Mouse (Mus musculus): Measurements from ENCODE around the gene BC052040.

Gene BC052040

DNA sequence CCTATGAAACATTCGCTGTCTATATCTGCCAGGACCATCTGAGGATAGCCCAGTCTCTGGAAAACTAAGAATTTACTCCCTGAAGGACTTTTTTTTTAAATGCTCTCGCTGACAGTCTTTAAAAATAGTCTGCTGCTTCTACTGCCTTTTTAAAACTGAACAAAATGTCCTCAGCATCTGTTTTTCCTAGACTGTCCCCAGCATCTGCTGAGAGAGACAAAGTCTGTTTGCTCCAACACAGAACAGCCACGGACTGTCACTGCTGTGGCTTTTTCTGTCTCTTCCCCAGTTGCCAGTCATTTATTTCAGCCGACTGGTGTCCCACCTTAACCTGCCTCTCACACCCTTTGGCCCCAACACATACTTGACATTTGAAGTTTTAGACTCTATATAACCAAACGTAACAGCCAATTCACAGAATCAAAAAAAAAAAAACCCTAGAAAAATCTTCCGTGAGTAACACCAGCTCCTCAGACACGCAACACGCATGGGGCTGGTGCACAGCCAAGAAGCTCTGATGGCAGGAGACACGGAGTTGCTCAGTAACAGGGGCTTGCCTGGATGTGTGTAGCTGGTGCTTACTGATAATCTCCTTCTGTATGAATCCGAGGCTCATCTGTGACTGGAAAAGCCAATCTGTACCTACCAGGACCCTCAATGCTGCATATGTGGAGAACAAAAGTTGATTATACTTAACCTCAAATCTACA lies 188.2 kb downstream of the BC052040 start:
- no peak for DNase-seq (ENCODE audit: low read depth, low spot score)

- no peak for DNase-seq (ENCODE audit: low read depth, low spot score)
Observed at GRCm38 (mm10) chr2:115772709-115773108, 191.2 kb downstream of the BC052040 start.

DNA sequence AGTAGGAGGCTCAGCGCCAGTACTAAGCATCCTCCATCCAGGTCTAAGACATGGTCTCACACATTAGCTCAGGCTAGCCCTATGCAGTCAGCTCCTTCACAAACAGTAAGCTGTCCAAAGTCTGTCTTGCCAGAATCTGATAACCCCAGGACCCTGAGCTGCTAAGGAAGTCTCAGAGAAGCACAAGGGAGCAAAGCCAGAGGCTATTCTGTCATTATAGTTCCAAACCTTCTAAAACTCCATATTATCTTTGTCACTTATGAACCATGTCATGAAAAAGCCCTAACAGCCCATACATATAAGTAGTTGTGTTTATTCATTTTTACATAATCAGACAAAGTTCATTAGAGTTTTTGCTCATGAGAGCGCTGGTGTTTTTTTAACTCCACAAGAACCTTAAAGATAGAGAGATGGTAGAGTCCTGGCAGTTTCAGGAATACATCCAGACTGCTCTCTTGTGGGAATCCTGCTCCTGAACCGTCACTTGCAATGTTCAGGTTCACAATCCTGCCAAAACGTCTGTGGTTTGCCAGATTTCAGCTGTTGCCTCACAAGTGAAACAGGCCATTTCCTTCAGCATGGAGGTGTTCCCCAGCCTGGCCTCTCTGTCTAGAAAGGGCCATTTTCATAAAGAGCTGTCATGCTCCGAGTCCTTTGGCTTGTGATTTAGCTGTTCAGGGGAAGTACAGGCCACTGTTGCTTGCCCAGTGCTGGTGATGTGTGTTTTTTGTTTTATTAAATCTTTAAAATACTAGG lies 192.8 kb downstream of the BC052040 start:
- DNase-seq (ENCODE audit: low read depth, low spot score), result no peak

DNA sequence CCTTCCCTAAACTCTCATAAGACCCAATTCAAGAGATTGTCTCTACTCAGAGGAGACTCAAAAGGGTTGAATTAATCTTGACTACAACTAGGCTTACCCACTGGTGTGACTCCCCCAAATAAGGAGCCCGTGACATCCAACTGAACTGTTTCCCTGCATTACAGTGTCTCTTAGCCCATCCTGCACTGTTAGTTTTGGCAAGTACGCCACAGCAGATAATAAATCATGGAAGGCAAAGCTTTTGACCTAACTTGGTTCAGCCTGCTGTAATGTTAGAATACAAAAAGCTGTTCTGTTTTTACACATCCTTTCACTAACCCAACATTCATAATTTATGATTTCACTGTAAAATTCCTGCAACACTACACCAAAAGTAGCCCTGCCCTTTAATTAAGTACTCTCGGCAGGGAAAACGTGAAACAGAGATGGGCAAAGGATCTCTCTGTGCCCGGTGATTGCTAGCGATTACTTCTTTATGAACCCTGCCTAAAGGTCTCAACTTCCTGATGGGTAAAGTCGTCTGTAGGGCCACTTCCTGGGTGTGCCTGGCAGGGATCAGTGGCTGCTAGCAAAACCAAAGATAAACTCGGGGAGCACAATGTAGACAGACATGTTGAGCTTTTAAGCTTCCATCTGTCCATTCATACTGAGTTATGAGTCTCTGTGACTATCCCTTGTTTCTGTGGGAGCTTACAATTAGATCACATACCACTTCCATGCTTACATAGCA lies 194.1 kb downstream of the BC052040 start:
- DNase-seq (ENCODE audit: low read depth, low spot score), result no peak

- no peak for DNase-seq (ENCODE audit: low read depth, low spot score)
Observed at GRCm38 (mm10) chr2:115776924-115777860, 195.7 kb downstream of the BC052040 start.

DNA sequence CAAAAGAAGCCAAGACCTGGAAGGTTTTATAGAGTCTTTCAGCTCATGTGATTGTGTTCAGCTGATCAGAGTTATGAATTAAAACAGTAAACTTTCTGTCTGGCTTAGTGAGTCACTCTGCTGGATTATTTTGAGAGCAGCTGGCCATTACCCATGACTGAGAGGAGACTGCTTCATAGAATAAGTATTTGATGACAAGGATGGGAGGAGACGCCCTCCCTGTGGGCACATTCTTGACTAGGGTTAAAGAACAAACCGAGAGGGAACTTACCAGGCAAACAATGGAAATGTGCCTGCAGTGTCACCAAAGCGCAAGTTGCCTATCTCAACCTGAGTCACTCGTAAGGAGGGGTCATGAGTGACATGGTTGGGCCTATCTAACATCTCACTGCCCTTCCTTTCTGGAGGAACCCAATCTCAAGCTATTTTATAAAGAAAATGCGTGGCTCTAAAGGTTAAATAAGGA lies 199.1 kb downstream of the BC052040 start:
- no peak for DNase-seq (ENCODE audit: low read depth, low spot score)

- no peak for DNase-seq (ENCODE audit: low read depth, low spot score)
Observed at GRCm38 (mm10) chr2:115785687-115786086, 204.2 kb downstream of the BC052040 start.

- no peak for DNase-seq (ENCODE audit: low read depth, low spot score)
Observed at GRCm38 (mm10) chr2:115798839-115799238, 217.3 kb downstream of the BC052040 start.

DNA sequence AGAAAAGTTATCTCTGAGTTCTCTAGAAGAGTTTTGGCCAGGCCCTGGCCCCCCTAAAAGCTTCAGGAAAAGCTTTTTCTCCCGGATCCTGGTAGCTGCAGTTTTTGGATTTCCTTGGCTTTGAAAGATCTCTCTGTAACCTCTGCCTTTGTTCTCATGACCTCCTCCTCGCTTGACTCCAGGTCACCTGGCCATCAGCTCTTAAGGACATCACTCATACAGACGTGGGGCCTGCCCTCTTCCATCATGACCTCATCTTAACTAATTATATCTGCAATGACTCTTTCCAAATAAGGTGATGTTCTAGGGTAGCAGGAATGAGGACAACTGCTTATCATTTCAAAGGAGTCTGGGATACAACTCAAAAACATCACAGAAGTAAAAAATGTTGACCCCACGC lies 226.9 kb downstream of the BC052040 start:
- DNase-seq (ENCODE audit: low read depth, low spot score), result no peak

GRCm38 (mm10) chr2:115813316-115813715 lies 231.8 kb downstream of the BC052040 start:
- no peak for DNase-seq (ENCODE audit: low read depth, low spot score)

GRCm38 (mm10) chr2:115813721-115814120 lies 232.2 kb downstream of the BC052040 start:
- DNase-seq (ENCODE audit: low read depth, low spot score), result no peak

DNA sequence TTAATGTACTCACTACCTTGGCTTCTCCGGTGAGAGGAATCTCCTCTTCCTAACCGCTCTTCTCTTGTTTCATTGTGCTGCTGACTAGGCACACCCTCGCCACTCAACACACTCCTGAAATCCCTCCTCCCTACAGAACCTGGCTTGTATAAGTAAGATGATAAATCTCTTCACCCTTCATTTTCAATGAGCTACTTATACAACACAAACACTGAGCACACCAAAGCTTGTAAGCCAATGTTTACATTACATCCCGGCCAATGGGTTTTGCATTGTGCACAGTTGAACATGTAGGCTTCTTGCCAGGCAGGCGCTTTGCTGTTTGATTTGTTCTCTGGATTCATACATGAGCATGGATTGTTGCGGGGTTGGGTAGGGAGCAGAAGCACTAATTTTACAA lies 236.4 kb downstream of the BC052040 start:
- DNase-seq (ENCODE audit: low read depth, low spot score), result no peak

DNA sequence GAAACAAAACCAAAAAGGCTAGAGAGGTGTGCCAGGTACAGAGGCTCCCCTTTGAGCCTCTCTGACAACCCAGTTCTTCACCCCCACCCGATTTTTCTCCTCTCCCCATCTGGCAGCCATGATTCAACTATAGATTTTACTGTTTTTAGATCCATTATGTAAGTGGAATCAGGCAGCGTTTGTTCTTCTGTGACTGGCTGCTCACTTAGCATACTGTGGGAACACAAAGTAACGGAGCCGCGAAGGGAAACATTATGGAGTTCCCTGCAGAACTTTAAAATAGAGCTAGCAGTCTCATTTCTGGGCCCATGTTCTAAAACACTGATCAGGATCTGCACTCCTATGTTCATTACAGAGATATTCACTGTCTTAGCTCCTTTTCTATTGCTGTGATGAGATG lies 240.8 kb downstream of the BC052040 start:
- DNase-seq (ENCODE audit: low read depth, low spot score), result no peak

Measured in WW6 (cell line).